Mouse (Mus musculus) bone marrow macrophage, adult 2 months (primary cell): Measurements from ENCODE around the gene Exosc9.

Experiments used
- CTCF ChIP-seq: IDR thresholded peaks from 2 replicates; pipeline ENCODE4 v1.5.1; 2012; ENCODE audit warnings: low read depth, mild to moderate bottlenecking, low read length, moderate library complexity
- POLR2A ChIP-seq: IDR thresholded peaks from 2 replicates; pipeline ENCODE4 v1.6.1; 2012; ENCODE audit warnings: mild to moderate bottlenecking, low read depth, low read length, borderline replicate concordance

DNA sequence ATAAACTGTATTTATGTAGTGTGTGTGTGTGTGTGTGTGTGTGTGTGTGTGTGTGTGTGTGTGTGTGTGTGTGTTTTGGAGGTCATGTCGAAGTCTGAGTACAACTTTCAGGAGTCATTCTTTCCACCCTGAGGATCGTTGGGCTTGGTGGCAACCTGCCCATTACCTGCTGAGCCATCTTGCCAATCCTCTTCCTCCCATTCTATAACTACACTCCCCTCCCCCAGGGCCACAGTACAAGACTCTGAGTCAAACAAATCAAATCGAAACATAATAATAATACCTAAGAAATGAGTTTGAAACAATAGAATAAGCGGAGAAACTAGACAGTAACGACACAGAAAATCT lies 61.5 kb downstream of the Exosc9 start:
- no peak for TF ChIP-seq CTCF
- no peak for TF ChIP-seq POLR2A
